Mouse (Mus musculus): ENCODE results near the gene Kyat1. TPM values are rescaled to one million over a fixed set of nuclear protein-coding genes. Genes with fewer than 3 reads are reported as not detected.
A peak's percentile ranks its signal among the peaks of the same experiment; 100 is the strongest.
"Not testable (repeated sequence)": the region's sequence is repeated elsewhere in the genome, so short reads cannot be mapped to it uniquely, and the experiment has no call there.

Kyat1 gene
- polyA plus RNA-seq, 1 experiment from 2014 or later = 9.8 TPM

DNA sequence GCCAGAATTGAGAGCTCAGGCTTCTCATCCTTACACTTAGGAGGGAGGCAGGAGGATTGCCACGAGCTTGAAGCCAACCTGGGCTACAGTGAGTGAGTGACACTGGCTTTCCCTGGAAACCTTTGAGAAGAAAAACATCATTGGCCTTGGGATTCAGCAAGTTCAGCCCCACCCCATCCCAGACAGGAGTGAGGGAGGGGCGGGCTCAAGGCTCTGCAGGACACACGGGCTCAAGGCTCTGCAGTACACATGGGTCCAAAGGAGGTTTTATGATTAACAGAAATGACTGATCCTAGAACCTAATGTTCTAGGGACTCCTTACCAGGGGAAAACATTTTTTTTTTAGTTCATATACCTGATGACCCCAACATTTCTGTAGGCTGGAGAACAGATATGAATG lies 21.9 kb downstream of the Kyat1 start:
- 70% methylated on average over 3 of the region's 3 CpGs for WGBS
- Histone ChIP-seq H3K9me3 (replicated peaks) (no peaks in the 10 kb centered on the region), H3K36me3 (peaks cover 7% of the 10 kb centered on the region; the same call in 1 of the 2 replicates), H3K4me2 (no peak overlapping the region), H3K4me1 (no peaks in the 10 kb centered on the region), H3K4me3 (replicated peaks) (no peak overlapping the region), H3K27ac (no peak overlapping the region), H3K9ac (no peak overlapping the region), H3K27me3 (no peaks in the 10 kb centered on the region)
- ATAC-seq (replicated peaks; ENCODE audit: low FRiP score) = no peak

DNA sequence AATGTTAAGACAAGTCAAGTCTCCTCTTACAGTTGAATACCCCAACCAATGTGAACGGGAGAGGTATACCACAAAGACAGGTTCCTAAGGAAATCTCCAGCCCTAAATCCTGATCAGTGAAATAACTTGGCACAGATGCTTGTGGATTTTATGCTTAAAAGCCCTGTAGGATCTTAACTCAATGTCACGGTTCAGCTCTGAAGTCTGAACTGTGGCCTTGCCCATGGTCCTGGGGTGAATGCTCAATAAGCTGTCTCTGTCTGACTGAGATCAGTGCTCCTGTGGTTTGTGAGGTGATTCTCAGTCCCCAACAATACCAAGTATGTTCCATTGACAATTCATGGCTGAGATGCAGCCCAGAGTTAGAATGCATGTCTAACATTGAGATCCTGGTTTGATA lies 23.2 kb downstream of the Kyat1 start:
- Histone ChIP-seq H3K9me3 (replicated peaks) (no peaks in the 10 kb centered on the region), H3K36me3 (peaks cover 7% of the 10 kb centered on the region; the same call in 1 of the 2 replicates)
- ATAC-seq (replicated peaks; ENCODE audit: low FRiP score) = no peak

DNA sequence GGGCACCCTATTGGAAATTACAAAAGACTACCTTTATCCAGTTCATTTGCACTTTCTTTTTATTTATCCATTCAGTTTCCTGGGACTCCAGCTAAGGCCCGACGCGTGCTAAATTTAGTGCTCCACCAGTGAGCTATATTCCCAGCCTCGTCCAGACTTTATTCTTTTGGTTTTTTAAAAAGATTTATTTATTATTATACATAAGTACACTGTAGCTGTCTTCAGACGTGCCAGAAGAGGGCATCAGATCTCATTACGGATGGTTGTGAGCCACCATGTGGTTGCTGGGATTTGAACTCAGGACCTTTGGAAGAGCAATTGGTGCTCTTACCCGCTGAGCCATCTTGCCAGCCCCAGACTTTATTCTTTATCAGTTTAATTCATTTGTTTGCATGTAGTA lies 26.9 kb downstream of the Kyat1 start:
- not testable (repeated sequence) for H3K27ac ChIP-seq; H3K9me3 ChIP-seq (replicated peaks); H3K27me3 ChIP-seq; ATAC-seq (replicated peaks; ENCODE audit: low FRiP score); H3K9ac ChIP-seq
- 60% methylated on average over 7 of the region's 7 CpGs for WGBS
- Histone ChIP-seq H3K4me3 (replicated peaks) (peak overlapping the region; percentile 83), H3K4me1 (peaks cover 11% of the 10 kb centered on the region), H3K36me3 (peaks cover 33% of the 10 kb centered on the region), H3K4me2 (peak overlapping the region; percentile 77)

More for the DNA sequence above, 23.2 kb downstream of the Kyat1 start:
- no peak overlapping the region for H3K4me2 ChIP-seq
- 89% methylated on average over 2 of the region's 2 CpGs for WGBS
- no peak overlapping the region for H3K4me3 ChIP-seq (replicated peaks)
- no peak overlapping the region for H3K9ac ChIP-seq
- H3K4me1 ChIP-seq = peaks cover 4% of the 10 kb centered on the region
- no peak overlapping the region for H3K27ac ChIP-seq
- no peaks in the 10 kb centered on the region for H3K27me3 ChIP-seq

DNA sequence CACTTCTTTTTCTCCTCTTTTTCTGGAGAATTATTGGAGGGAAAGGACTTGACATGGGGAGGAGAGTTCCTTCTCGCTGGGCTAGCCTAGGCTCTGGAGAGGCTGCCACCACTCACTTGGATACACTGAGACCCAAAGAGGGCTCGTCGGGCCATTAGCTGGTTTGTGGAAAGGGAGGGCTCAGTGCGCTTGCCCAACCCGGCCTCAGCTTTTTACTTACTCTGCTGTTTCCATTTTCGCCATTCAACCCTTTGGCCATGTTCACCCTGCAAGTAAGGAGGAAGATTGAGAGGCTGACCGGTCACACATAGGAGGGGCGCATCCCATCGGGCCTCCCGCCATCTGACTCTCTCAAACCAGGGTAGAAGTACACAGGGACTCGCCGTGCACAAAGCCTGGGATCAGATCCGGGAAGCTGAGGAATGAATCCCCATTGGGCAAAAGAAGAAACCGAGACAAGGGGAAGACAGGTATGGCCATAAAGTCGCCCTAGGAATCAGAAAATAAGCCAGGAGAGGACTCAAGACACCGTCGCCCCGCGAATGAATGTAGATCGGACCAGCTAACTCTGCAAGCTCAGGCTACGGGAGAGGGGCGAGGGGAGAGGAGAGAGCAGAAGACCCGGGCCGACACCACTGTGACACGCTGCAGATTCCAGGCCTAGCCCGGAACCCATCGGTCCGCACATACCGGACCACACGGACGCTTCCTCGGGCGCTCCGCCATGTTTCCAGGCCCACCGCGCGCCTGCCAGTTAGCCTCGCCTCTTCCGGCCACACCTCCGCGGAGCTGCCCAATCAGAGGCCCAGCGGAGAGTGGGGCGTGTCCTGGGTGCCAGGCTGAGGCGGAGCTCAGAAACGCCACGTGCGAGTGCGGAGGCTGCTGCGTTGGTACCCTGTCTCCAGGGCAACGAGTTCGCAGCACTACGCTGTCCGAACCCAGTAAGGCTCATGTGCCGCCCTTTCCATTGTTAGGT lies 27.7 kb downstream of the Kyat1 start, which contains the start of gene Spout1:
TSS of gene Spout1 (minus strand) at position 760 of the 976 bp plus-strand sequence.
- H3K27me3 ChIP-seq = no peaks in the 10 kb centered on the region
- H3K4me1 ChIP-seq = peaks cover 11% of the 10 kb centered on the region
- peak within 1 kb of the TSS; percentile 83 for H3K4me3 ChIP-seq (replicated peaks)
- 2% methylated on average over 54 of the region's 54 CpGs for WGBS
- H3K9me3 ChIP-seq (replicated peaks) = 0 out of 2 replicates have a peak, but pooled peaks cover 3% of the 10 kb centered on the region
- H3K4me2 ChIP-seq = peak within 1 kb of the TSS; percentile 77
- peak; percentile 98 for ATAC-seq (replicated peaks; ENCODE audit: low FRiP score)
- peak within 1 kb of the TSS; percentile 74 for H3K9ac ChIP-seq
- peak within 1 kb of the TSS; percentile 50; the same call in 1 of the 2 replicates for H3K27ac ChIP-seq
- H3K36me3 ChIP-seq = peaks cover 40% of the 10 kb centered on the region

DNA sequence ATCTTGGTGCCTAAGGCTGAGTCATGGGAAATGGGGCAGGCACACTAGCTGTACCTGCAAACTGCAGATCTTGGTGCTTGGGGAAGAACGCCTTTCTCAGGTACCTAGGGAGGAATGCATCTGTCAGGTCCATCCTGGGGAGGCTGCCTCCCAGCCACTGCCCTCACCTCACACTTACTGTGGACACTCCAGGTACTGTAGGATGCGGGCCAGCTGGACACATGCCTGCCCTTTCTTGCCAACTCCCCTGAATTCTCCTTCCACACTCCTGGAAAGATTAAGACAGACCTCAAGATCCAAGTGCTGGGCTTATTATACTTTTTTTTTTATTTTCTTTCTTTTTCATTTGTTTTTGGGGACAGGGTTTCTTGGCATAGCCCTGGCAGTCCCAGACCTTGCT lies 29.1 kb downstream of the Kyat1 start:
- Histone ChIP-seq H3K9me3 (replicated peaks) (0 out of 2 replicates have a peak, but pooled peaks cover 3% of the 10 kb centered on the region), H3K36me3 (peaks cover 46% of the 10 kb centered on the region), H3K4me2 (no peak overlapping the region), H3K27ac (no peak overlapping the region), H3K4me1 (peaks cover 21% of the 10 kb centered on the region), H3K9ac (no peak overlapping the region), H3K4me3 (replicated peaks) (no peak overlapping the region), H3K27me3 (no peaks in the 10 kb centered on the region)
- 97% methylated on average over 2 of the region's 2 CpGs for WGBS
- ATAC-seq (replicated peaks; ENCODE audit: low FRiP score) = no peak

DNA sequence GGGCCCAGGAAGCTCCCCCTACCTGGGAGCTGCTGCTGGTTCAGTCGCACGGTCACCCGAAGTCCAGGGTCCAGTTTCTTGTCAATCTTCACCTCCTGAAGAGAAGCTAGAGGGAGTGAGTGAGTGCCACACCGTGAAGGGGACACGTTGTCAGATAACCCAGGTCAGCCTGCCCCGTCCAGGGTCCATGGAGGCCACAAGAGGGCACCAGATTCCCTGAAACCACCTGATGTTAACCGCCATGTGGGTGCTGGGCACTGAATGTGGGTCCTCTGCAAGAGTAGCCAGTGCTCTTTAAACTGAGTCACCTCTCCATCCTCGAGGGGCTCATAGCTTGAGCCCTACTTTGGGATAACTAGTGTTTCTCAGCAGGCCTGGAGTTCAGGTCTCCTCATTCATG lies 29.8 kb downstream of the Kyat1 start:
- WGBS = 92% methylated on average over 8 of the region's 8 CpGs
- ATAC-seq (replicated peaks; ENCODE audit: low FRiP score) = no peak
- Histone ChIP-seq H3K4me3 (replicated peaks) (no peak overlapping the region), H3K27ac (no peak overlapping the region), H3K9ac (no peak overlapping the region), H3K36me3 (peaks cover 46% of the 10 kb centered on the region), H3K4me1 (peaks cover 26% of the 10 kb centered on the region), H3K4me2 (no peak overlapping the region), H3K27me3 (no peaks in the 10 kb centered on the region), H3K9me3 (replicated peaks) (0 out of 2 replicates have a peak, but pooled peaks cover 3% of the 10 kb centered on the region)

DNA sequence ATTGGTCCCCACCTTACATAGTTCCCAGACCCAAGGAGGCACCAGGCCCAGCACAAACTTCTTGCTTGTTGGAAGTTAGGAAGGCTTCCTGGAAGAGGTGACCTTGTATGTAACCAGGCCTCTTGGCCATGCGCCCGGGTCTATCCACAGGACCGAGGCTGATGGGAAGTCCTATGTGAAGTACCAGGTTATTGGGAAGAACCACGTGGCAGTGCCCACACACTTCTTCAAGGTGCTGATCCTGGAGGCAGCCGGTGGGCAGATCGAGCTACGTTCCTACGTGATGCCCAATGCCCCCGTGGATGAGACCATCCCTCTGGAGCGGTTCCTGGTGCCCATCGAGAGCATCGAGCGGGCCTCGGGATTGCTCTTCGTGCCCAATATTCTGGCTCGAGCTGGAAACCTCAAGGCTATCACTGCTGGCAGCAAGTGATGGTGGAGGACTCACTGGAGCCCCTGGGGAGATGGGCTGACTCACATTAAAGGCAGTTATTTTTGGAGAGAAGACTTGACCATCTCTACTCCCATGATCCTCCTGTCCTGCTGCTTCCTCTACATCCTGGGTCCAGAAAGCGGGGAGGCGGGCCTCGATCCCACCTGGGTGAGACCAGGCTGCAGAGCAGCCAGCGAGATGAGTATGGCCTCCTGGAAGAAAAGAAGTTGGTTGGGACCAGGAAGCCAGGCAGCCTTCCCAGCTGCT lies 32.0 kb downstream of the Kyat1 start:
- no peak for ATAC-seq (replicated peaks; ENCODE audit: low FRiP score)
- Histone ChIP-seq H3K27me3 (no peaks in the 10 kb centered on the region), H3K4me1 (peaks cover 26% of the 10 kb centered on the region), H3K27ac (no peak overlapping the region), H3K36me3 (peaks cover 46% of the 10 kb centered on the region), H3K4me3 (replicated peaks) (no peak overlapping the region), H3K4me2 (no peak overlapping the region), H3K9ac (no peak overlapping the region), H3K9me3 (replicated peaks) (0 out of 2 replicates have a peak, but pooled peaks cover 3% of the 10 kb centered on the region)
- WGBS = 93% methylated on average over 20 of the region's 20 CpGs

DNA sequence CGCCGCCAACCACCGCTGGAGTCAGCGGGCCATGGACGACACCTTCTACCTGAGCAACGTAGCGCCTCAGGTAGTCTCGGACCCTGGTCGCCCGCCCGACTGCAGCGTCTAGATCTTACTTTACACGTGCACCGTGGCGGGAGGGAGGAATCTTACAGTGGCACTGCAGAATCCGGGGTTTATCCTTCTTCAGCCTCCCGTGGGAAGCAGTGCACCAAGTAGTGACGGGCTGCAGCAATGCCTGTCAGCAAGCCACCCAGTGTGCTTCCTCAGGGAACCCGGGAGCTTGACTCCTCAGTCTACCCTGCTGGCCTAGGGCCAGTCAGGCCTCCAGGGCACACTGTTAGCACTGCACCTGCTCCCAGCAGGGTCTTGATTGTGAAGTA lies 33.7 kb downstream of the Kyat1 start:
- peak overlapping the region; percentile 74 for H3K4me3 ChIP-seq (replicated peaks)
- H3K27me3 ChIP-seq = no peaks in the 10 kb centered on the region
- peaks cover 46% of the 10 kb centered on the region for H3K36me3 ChIP-seq
- H3K4me2 ChIP-seq = peak overlapping the region; percentile 98
- ATAC-seq (replicated peaks; ENCODE audit: low FRiP score) = peak; percentile 52
- peaks cover 18% of the 10 kb centered on the region for H3K4me1 ChIP-seq
- peaks cover 6% of the 10 kb centered on the region for H3K9me3 ChIP-seq (replicated peaks)
- H3K27ac ChIP-seq = peak overlapping the region; percentile 89
- peak overlapping the region; percentile 67 for H3K9ac ChIP-seq
- WGBS = under 1% methylated on average over 19 of the region's 19 CpGs

DNA sequence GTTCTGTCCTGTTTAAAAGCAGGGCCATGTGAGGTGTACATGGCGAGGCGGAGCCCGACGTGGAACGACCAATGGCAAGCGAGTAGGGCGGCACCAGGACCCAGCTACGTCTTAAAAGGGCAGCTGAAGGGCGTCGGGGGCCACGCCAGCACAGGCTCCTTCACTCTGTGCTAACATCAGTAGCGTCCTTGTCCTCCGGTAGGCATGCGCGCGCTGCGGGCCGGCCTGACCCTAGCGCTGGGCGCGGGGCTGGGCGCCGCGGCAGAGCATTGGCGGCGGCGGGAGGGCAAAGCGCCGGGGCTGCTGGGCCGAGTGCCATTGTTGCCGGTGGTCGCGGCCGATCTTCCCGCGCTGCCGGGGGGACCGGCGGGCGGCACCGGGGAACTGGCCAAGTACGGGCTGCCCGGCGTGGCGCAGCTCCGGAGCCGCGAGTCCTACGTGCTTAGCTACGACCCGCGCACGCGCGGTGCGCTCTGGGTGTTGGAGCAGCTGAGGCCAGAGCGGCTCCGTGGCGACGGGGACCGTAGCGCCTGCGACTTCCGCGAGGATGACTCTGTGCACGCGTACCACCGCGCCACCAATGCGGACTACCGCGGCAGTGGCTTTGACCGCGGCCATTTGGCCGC lies 34.2 kb downstream of the Kyat1 start, which contains the start of gene Endog:
TSS of gene Endog (plus strand) at position 123 of the 626 bp plus-strand sequence.
- peak within 1 kb of the TSS; percentile 89 for H3K27ac ChIP-seq
- H3K9ac ChIP-seq = peak within 1 kb of the TSS; percentile 67
- no peaks in the 10 kb centered on the region for H3K27me3 ChIP-seq
- under 1% methylated on average over 75 of the region's 75 CpGs for WGBS
- H3K4me2 ChIP-seq = peak within 1 kb of the TSS; percentile 98
- ATAC-seq (replicated peaks; ENCODE audit: low FRiP score) = peak; percentile 94
- peaks cover 11% of the 10 kb centered on the region for H3K9me3 ChIP-seq (replicated peaks)
- peaks cover 15% of the 10 kb centered on the region for H3K4me1 ChIP-seq
- peak within 1 kb of the TSS; percentile 74 for H3K4me3 ChIP-seq (replicated peaks)
- peaks cover 41% of the 10 kb centered on the region for H3K36me3 ChIP-seq

DNA sequence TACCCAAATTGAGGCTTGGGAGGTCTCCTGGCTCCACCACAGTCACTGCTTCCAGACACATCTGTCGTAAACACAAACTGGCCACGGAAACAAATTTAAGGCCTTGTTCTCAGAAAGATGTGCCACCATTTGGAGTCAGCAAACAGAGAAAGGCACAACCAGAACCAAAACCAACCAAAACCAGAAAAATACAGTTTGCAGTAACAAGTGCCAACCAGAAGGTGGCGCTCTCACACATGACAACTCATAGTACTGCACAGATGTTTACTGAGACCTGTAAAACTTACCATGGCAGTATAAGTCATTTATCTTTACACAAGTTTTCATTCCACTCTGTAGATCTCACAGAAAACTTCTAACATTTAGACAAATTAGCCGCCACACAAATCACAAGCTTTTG lies 39.0 kb downstream of the Kyat1 start:
- Histone ChIP-seq H3K4me2 (no peak overlapping the region), H3K4me3 (replicated peaks) (no peak overlapping the region), H3K27ac (no peak overlapping the region), H3K27me3 (no peaks in the 10 kb centered on the region), H3K36me3 (no peaks in the 10 kb centered on the region), H3K9ac (no peak overlapping the region), H3K9me3 (replicated peaks) (peaks cover 17% of the 10 kb centered on the region), H3K4me1 (peaks cover 5% of the 10 kb centered on the region; the same call in 1 of the 2 replicates)
- no peak for ATAC-seq (replicated peaks; ENCODE audit: low FRiP score)
- WGBS = 64% methylated on average over 4 of the region's 4 CpGs

DNA sequence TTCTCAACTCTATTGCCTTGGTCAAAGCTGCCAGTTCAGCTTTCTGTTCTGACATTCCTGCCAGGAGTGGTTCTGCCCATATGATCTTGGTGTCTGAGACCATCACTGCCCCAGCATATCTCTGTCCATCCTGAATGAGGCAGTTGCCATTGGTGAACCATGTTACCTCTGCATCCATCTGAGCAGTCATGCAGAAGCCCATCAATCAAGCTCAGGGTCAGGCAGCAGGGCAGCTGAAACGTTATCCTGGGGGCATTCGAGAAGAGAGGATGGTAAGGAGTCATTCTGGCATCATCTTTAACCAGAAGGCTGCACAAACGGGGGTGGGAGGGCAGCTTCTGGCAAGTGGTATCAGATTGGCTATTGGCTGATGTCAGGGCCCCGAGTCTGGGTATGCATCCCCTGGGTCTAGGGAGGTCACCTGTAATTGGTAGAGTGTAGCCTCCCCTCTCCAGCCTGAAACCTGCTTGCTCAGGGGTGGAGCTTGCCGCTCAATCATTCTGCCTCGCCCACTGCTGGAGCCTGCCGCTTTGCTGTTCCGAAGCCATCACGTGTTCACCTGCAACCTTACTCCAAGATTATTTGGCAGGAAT lies 41.2 kb downstream of the Kyat1 start:
- H3K27me3 ChIP-seq = no peaks in the 10 kb centered on the region
- 33% methylated on average over 9 of the region's 9 CpGs for WGBS
- ATAC-seq (replicated peaks; ENCODE audit: low FRiP score) = peak; percentile 80

More for the DNA sequence above, 41.2 kb downstream of the Kyat1 start:
- Histone ChIP-seq H3K9ac (no peak overlapping the region), H3K4me1 (no peaks in the 10 kb centered on the region), H3K4me2 (no peak overlapping the region), H3K36me3 (no peaks in the 10 kb centered on the region), H3K9me3 (replicated peaks) (peaks cover 17% of the 10 kb centered on the region), H3K4me3 (replicated peaks) (no peak overlapping the region), H3K27ac (no peak overlapping the region)
